Mouse (Mus musculus) MEL (cell line): ENCODE measurements around the gene Reln. TPM values are rescaled to one million over a fixed set of nuclear protein-coding genes. Genes with fewer than 3 reads are reported as not detected.

Source experiments
- DNase-seq: peaks from one replicate; pipeline ENCODE4 v3.0.0; 2011; ENCODE audit warnings: low read depth, low spot score
- H3K27ac ChIP-seq: 2 replicates; pipeline ENCODE4 v1.5.1; 2012; ENCODE audit warnings: low read depth, mild to moderate bottlenecking, control low read depth, low read length, moderate library complexity; ENCODE audit not compliant: control insufficient read depth
- H3K27me3 ChIP-seq, 2 experiments: fragments of 150-350 bp in 1 of 2; sonication (generic) in 1 of 2; 2 replicates each; pipeline ENCODE4 v1.6.1; 2012; ENCODE audit warnings: low read length in 2 of 2, mild to moderate bottlenecking in 2 of 2, improper control_type of control experiment in 1 of 2, moderate library complexity in 1 of 2; ENCODE audit not compliant: insufficient read depth in 2 of 2, control insufficient read depth in 1 of 2
- H3K36me3 ChIP-seq, 2 experiments: 2 replicates each; pipeline ENCODE4 v1.6.1; 2012 to 2014; ENCODE audit warnings: low read length in 2 of 2, improper control_type of control experiment in 1 of 2, inconsistent platforms in 1 of 2, mild to moderate bottlenecking in 1 of 2; ENCODE audit not compliant: insufficient read depth in 2 of 2, control insufficient read depth in 1 of 2
- H3K4me1 ChIP-seq, 2 experiments: fragments of 150-350 bp in 1 of 2; sonication (generic) in 1 of 2; 2 replicates each; pipeline ENCODE4 v1.6.1; 2012; ENCODE audit warnings: low read length in 2 of 2, improper control_type of control experiment in 1 of 2, mild to moderate bottlenecking in 1 of 2; ENCODE audit not compliant: insufficient read depth in 2 of 2, control insufficient read depth in 1 of 2
- H3K4me3 ChIP-seq, 2 experiments: fragments of 150-350 bp in 1 of 2; sonication (generic) in 1 of 2; 2 replicates each; pipeline ENCODE4 v1.5.1; 2012; ENCODE audit warnings: low read depth in 2 of 2, low read length in 2 of 2, mild to moderate bottlenecking in 2 of 2, moderate library complexity in 2 of 2, control low read depth in 1 of 2, improper control_type of control experiment in 1 of 2; ENCODE audit not compliant: control insufficient read depth in 1 of 2, insufficient read depth in 1 of 2
- H3K79me2 ChIP-seq: 2 replicates; pipeline ENCODE4 v1.6.1; 2012; ENCODE audit warnings: mild to moderate bottlenecking, low read length, moderate library complexity; ENCODE audit not compliant: control insufficient read depth, poor library complexity, insufficient read depth
- H3K9ac ChIP-seq: 2 replicates; pipeline ENCODE4 v1.6.1; 2012; ENCODE audit warnings: low read depth, mild to moderate bottlenecking, control low read depth, low read length, moderate library complexity; ENCODE audit not compliant: control insufficient read depth, poor library complexity, severe bottlenecking
- H3K9me3 ChIP-seq: fragments of 150-350 bp; sonication (generic); replicated peaks from 2 replicates; pipeline ENCODE4 v1.6.1; 2012; ENCODE audit warnings: mild to moderate bottlenecking, low read length, improper control_type of control experiment, moderate library complexity; ENCODE audit not compliant: insufficient read depth
- BHLHE40 ChIP-seq: IDR thresholded peaks from 2 replicates; pipeline ENCODE4 v1.6.1; 2012; ENCODE audit warnings: low read depth, mild to moderate bottlenecking, inconsistent platforms, low read length, improper control_type of control experiment, borderline replicate concordance
- CHD1 ChIP-seq: IDR thresholded peaks from 2 replicates; pipeline ENCODE4 v1.6.1; 2012; ENCODE audit warnings: low read depth, mild to moderate bottlenecking, inconsistent platforms, low read length, improper control_type of control experiment
- CHD2 ChIP-seq: IDR thresholded peaks from 2 replicates; pipeline ENCODE4 v1.6.1; 2011; ENCODE audit warnings: low read length, improper control_type of control experiment
- CTCF ChIP-seq, 3 experiments: IDR thresholded peaks in 2 of 3; conservative IDR thresholded peaks in 1 of 3; 2 replicates each; pipeline ENCODE4 v1.5.1; 2011 to 2012; ENCODE audit warnings: low read length in 3 of 3, low read depth in 2 of 3, mild to moderate bottlenecking in 2 of 3, improper control_type of control experiment in 1 of 3, inconsistent platforms in 1 of 3, mixed read lengths in 1 of 3, moderate library complexity in 1 of 3; ENCODE audit not compliant: control insufficient read depth in 1 of 3, insufficient read depth in 1 of 3, poor library complexity in 1 of 3, severe bottlenecking in 1 of 3
- ETS1 ChIP-seq: IDR thresholded peaks from 2 replicates; pipeline ENCODE4 v1.6.1; 2012; ENCODE audit warnings: low read depth, mild to moderate bottlenecking, inconsistent platforms, low read length, improper control_type of control experiment, moderate library complexity
- GABPA ChIP-seq: IDR thresholded peaks from 2 replicates; pipeline ENCODE4 v1.6.1; 2012; ENCODE audit warnings: low read depth, mild to moderate bottlenecking, inconsistent platforms, low read length, improper control_type of control experiment, moderate library complexity
- HCFC1 ChIP-seq: IDR thresholded peaks from 2 replicates; pipeline ENCODE4 v1.6.1; 2012; ENCODE audit warnings: low read depth, mild to moderate bottlenecking, inconsistent platforms, low read length, improper control_type of control experiment, moderate library complexity
- KAT2A ChIP-seq: conservative IDR thresholded peaks from 2 replicates; pipeline ENCODE4 v1.6.1; 2012; ENCODE audit warnings: low read depth, low read length, improper control_type of control experiment, inconsistent platforms
- MAFK ChIP-seq: IDR thresholded peaks from 2 replicates; pipeline ENCODE4 v1.6.1; 2011; ENCODE audit warnings: low read depth, mild to moderate bottlenecking, low read length, improper control_type of control experiment, borderline replicate concordance
- MAX ChIP-seq: IDR thresholded peaks from 2 replicates; pipeline ENCODE4 v1.6.1; 2011; ENCODE audit warnings: low read length, improper control_type of control experiment
- MXI1 ChIP-seq: IDR thresholded peaks from 2 replicates; pipeline ENCODE4 v1.6.1; 2011; ENCODE audit warnings: mild to moderate bottlenecking, low read depth, low read length, improper control_type of control experiment
- MYB ChIP-seq: IDR thresholded peaks from 2 replicates; pipeline ENCODE4 v1.6.1; 2011; ENCODE audit warnings: mild to moderate bottlenecking, low read depth, low read length, improper control_type of control experiment
- MYC ChIP-seq: IDR thresholded peaks from 2 replicates; pipeline ENCODE4 v1.6.1; 2011; ENCODE audit warnings: low read depth, mild to moderate bottlenecking, low read length, improper control_type of control experiment, moderate library complexity
- POLR2A ChIP-seq, 2 experiments: IDR thresholded peaks; 2 replicates each; pipeline ENCODE4 v1.6.1; 2011 to 2012; ENCODE audit warnings: low read length in 2 of 2, mild to moderate bottlenecking in 2 of 2, control low read depth in 1 of 2, improper control_type of control experiment in 1 of 2, low read depth in 1 of 2, moderate library complexity in 1 of 2; ENCODE audit not compliant: control insufficient read depth in 1 of 2, insufficient read depth in 1 of 2, poor library complexity in 1 of 2
- RCOR1 ChIP-seq: IDR thresholded peaks from 2 replicates; pipeline ENCODE4 v1.6.1; 2012; ENCODE audit warnings: low read depth, mild to moderate bottlenecking, inconsistent platforms, low read length, improper control_type of control experiment
- SMC3 ChIP-seq: IDR thresholded peaks from 2 replicates; pipeline ENCODE4 v1.6.1; 2011; ENCODE audit warnings: low read depth, low read length, improper control_type of control experiment
- TAL1 ChIP-seq: IDR thresholded peaks from 2 replicates; pipeline ENCODE4 v1.6.1; 2012; ENCODE audit warnings: mild to moderate bottlenecking, inconsistent platforms, low read length, moderate library complexity, mixed read lengths
- UBTF ChIP-seq: IDR thresholded peaks from 2 replicates; pipeline ENCODE4 v1.6.1; 2012; ENCODE audit warnings: low read depth, mild to moderate bottlenecking, inconsistent platforms, low read length, improper control_type of control experiment, moderate library complexity, borderline replicate concordance; ENCODE audit not compliant: insufficient read depth
- ZC3H11A ChIP-seq: IDR thresholded peaks from 2 replicates; pipeline ENCODE4 v1.6.1; 2012; ENCODE audit warnings: low read depth, mild to moderate bottlenecking, inconsistent platforms, low read length, improper control_type of control experiment
- ZKSCAN1 ChIP-seq: IDR thresholded peaks from 2 replicates; pipeline ENCODE4 v1.6.1; 2012; ENCODE audit warnings: low read depth, mild to moderate bottlenecking, inconsistent platforms, low read length, improper control_type of control experiment, moderate library complexity
- polyA plus RNA-seq, 2 experiments: library from polyadenylated mRNA; stranded (reverse) in 1 of 2; unstranded in 1 of 2; fragments of >175 nt in 1 of 2; fragments of >200 nt in 1 of 2; gene quantifications; 2 replicates each; pipeline versions ENCODE4 v1.2.1 to v1.2.4; 2012; ENCODE audit warnings: low replicate concordance in 2 of 2, low read depth in 1 of 2; ENCODE audit not compliant: insufficient read length in 2 of 2, insufficient read depth in 1 of 2, missing spikeins in 1 of 2
- total RNA-seq: library from RNA; depleted of rRNA; stranded (reverse); fragments of 300-350 nt; gene quantifications from 2 replicates; pipeline ENCODE4 v1.2.3, GENCODE M21; 2012

Gene Reln
- total and polyA plus RNA-seq, 3 experiments = not detected

- Histone ChIP-seq H3K79me2 (no peaks in the 10 kb centered on the region), H3K27ac (no peak overlapping the region), H3K27me3 (no peaks in the 10 kb centered on the region), H3K4me3 (no peak overlapping the region), H3K4me1 (no peaks in the 10 kb centered on the region), H3K9ac (no peak overlapping the region), H3K36me3 (no peaks in the 10 kb centered on the region), H3K9me3 (no peaks in the 10 kb centered on the region)
- DNase-seq = no peak
- no peak for TF ChIP-seq CHD2
- TF ChIP-seq CTCF (IDR thresholded peaks at IDR 0.05 in 2 of 3, conservative IDR thresholded peaks at IDR 0.05 in 1 of 3; ENCODE audit: control insufficient read depth in 1 of 3, insufficient read depth in 1 of 3, low read depth in 2 of 3, low read length in 3 of 3, poor library complexity in 1 of 3, severe bottlenecking in 1 of 3) = no peak
- TF ChIP-seq POLR2A (IDR thresholded peaks at IDR 0.05; ENCODE audit: control insufficient read depth in 1 of 2, insufficient read depth in 1 of 2, low read depth in 1 of 2, low read length in 2 of 2, poor library complexity in 1 of 2) = no peak
- TF ChIP-seq KAT2A = no peak
- TF ChIP-seq HCFC1 = no peak
- no peak for TF ChIP-seq SMC3
- no peak for TF ChIP-seq BHLHE40
- no peak for TF ChIP-seq MYC
- no peak for TF ChIP-seq MXI1
- no peak for TF ChIP-seq RCOR1
- no peak for TF ChIP-seq UBTF
- TF ChIP-seq GABPA = no peak
- TF ChIP-seq ETS1 = no peak
- TF ChIP-seq TAL1 = no peak
- no peak for TF ChIP-seq CHD1
- no peak for TF ChIP-seq MAFK
- TF ChIP-seq MAX = no peak
- no peak for TF ChIP-seq ZKSCAN1
- no peak for TF ChIP-seq MYB
These were observed 89.2 kb downstream of the Reln start for GRCm38 (mm10) chr5:22255346-22255745.

DNA sequence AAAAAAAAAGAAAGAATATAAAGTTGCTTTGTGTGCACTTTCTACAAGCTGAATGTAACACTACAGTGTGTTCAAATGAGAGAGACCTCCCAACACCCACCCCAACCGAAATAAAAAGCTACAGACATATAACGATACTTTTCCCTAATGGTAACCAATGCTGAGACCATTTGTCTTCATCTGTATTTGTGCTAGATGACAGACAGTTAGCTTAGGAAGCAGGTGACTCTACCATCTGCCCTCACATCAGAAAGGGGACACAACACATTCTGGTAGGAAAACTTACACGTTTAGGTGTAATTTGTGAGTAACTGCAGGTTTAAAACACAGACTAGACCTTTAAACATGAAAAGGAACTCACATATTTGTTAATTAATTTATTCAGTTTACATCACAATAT lies 90.6 kb downstream of the Reln start:
- Histone ChIP-seq H3K36me3 (no peaks in the 10 kb centered on the region), H3K9me3 (no peaks in the 10 kb centered on the region), H3K4me1 (no peaks in the 10 kb centered on the region), H3K79me2 (no peaks in the 10 kb centered on the region), H3K27me3 (no peaks in the 10 kb centered on the region), H3K27ac (no peak overlapping the region)
- TF ChIP-seq ZC3H11A (no peak), CHD1 (no peak), KAT2A (no peak)
- TF ChIP-seq, all 39 proteins: peak for 0
- no peak overlapping the region for H3K4me3 ChIP-seq
- H3K9ac ChIP-seq = no peak overlapping the region
- no peak for DNase-seq
